ENCODE assay signal across 21 mouse cellular contexts in genomic region chr4:46271066-46271465, GRCm38 (mm10).
A peak's percentile ranks its signal among the peaks of the same experiment; 100 is the strongest.
DNase-seq lines count a peak whose midpoint lies in the region; ATAC-seq and TF ChIP-seq lines count a peak whose summit lies in the region.
"Had no signal": no experiment of that assay in that cellular context is flagged by ENCODE, and none has a peak within 500 bp of the region (broad histone marks: within the 10 kb centered on the region; RNA-seq: fewer than 3 reads in every experiment).

No protein-coding gene starts in this region.

- H3K27ac ChIP-seq in kidney, postnatal 0 days, result no peak overlapping the region
- H3K27ac ChIP-seq in CH12.LX (ENCODE audit: insufficient read depth, low read depth), result no peak overlapping the region
- no peak overlapping the region for H3K27ac ChIP-seq in embryonic facial prominence, embryonic 14.5 days (replicated peaks; ENCODE audit: low read depth, low read length)
- H3K27ac ChIP-seq: hindbrain, embryonic 15.5 days; kidney, embryonic 15.5 days; left cerebral cortex, adult 2 months; neural tube, embryonic 13.5 days had no signal

- no peak overlapping the region for H3K9ac ChIP-seq in kidney, postnatal 0 days (ENCODE audit: low read depth, low read length)
- no peak overlapping the region for H3K9ac ChIP-seq in CH12.LX (ENCODE audit: insufficient read depth, low read depth)
- H3K9ac ChIP-seq in embryonic facial prominence, embryonic 14.5 days (ENCODE audit: low read depth, low read length), result no peak overlapping the region
- H3K9ac ChIP-seq: forebrain, postnatal 0 days; hindbrain, embryonic 15.5 days; kidney, embryonic 15.5 days; neural tube, embryonic 13.5 days had no signal

- TF ChIP-seq POLR2A in CH12.LX (IDR thresholded peaks at IDR 0.05; ENCODE audit: low read depth, low read length), result no peak

- no peak overlapping the region for H3K4me3 ChIP-seq in kidney, postnatal 0 days (replicated peaks; ENCODE audit: low read depth, low read length)
- H3K4me3 ChIP-seq in CH12.LX (replicated peaks in 1 of 3; ENCODE audit: low read depth in 2 of 3, low read length in 2 of 3, poor library complexity in 1 of 3), result no peak overlapping the region
- H3K4me3 ChIP-seq in embryonic facial prominence, embryonic 14.5 days (ENCODE audit: low read depth, low read length), result no peak overlapping the region
- H3K4me3 ChIP-seq: hindbrain, embryonic 15.5 days; kidney, embryonic 15.5 days; left cerebral cortex, adult 2 months; neural tube, embryonic 13.5 days had no signal

- H3K27me3 ChIP-seq in kidney, postnatal 0 days (ENCODE audit: insufficient read depth, low read length), result no peaks in the 10 kb centered on the region
- H3K27me3 ChIP-seq in CH12.LX (replicated peaks), result peaks cover 12% of the 10 kb centered on the region
- H3K27me3 ChIP-seq in embryonic facial prominence, embryonic 14.5 days (replicated peaks; ENCODE audit: control insufficient read depth, insufficient read depth, low read length), result no peaks in the 10 kb centered on the region; the same call in 1 of the 2 replicates
- H3K27me3 ChIP-seq: kidney, embryonic 15.5 days had no signal

- peaks cover 4% of the 10 kb centered on the region; the same call in 1 of the 2 replicates for H3K4me1 ChIP-seq in kidney, postnatal 0 days (replicated peaks; ENCODE audit: insufficient read depth, low read length)
- H3K4me1 ChIP-seq in CH12.LX (ENCODE audit: control insufficient read depth in 1 of 2, insufficient read depth in 2 of 2), result peaks cover 0 to 5% of the 10 kb centered on the region in 2 experiments; a peak in 2 of 4 replicates
- H3K4me1 ChIP-seq in embryonic facial prominence, embryonic 14.5 days (ENCODE audit: control insufficient read depth, insufficient read depth, low read length), result no peaks in the 10 kb centered on the region
- H3K4me1 ChIP-seq: hindbrain, embryonic 15.5 days had no signal

- H3K36me3 ChIP-seq in kidney, postnatal 0 days (ENCODE audit: insufficient read depth, low read length), result no peaks in the 10 kb centered on the region
- no peaks in the 10 kb centered on the region for H3K36me3 ChIP-seq in CH12.LX (replicated peaks in 1 of 2; ENCODE audit: control insufficient read depth in 1 of 2, insufficient read depth in 1 of 2, low read length in 1 of 2)
- H3K36me3 ChIP-seq in embryonic facial prominence, embryonic 14.5 days (ENCODE audit: control insufficient read depth, insufficient read depth, low read length), result no peaks in the 10 kb centered on the region
- H3K36me3 ChIP-seq: hindbrain, embryonic 15.5 days; kidney, embryonic 15.5 days; neural tube, embryonic 13.5 days had no signal

- no peaks in the 10 kb centered on the region for H3K79me2 ChIP-seq in CH12.LX (replicated peaks; ENCODE audit: control insufficient read depth, extremely low read depth, insufficient read depth, poor library complexity, severe bottlenecking)

- ATAC-seq in kidney, postnatal 0 days (replicated peaks; ENCODE audit: low FRiP score, low read depth), result no peak
- no peak for ATAC-seq in embryonic facial prominence, embryonic 14.5 days (ENCODE audit: low read depth)
- ATAC-seq in inflammation-experienced regulatory T-cells, adult 6 months, result no peak
- ATAC-seq: forebrain, postnatal 0 days; intestine, postnatal 0 days; lung, postnatal 0 days had no signal

- dilution Hi-C loops in CH12.LX (cut with MboI; ENCODE audit: extremely low pct_ligation_motif_present, extremely low pct_unique_long_range_greater_than_20kb, low sequenced_read_pairs), result no loop called here

- intact Hi-C loops in left cerebral cortex, postnatal 4 days (cut with DNase I), result no loop called here

- peak; percentile 32 for DNase-seq in kidney, postnatal 0 days (ENCODE audit: low spot score)
- DNase-seq in kidney, adult 11 months, result no peak
- no peak for DNase-seq in CH12.LX (ENCODE audit: extremely low read depth)
- DNase-seq in embryo, embryonic 10 days (ENCODE audit: low spot score), result peak; percentile 56
- peak; percentile 27 for DNase-seq in embryonic facial prominence, embryonic 14.5 days (ENCODE audit: low spot score)
- no peak for DNase-seq in spleen, postnatal 4 days (ENCODE audit: low spot score in 2 of 2)
- DNase-seq in left cerebral cortex, postnatal 4 days, result no peak
- DNase-seq: adrenal gland, postnatal 36 days; cerebellum, adult 9-10 months; forebrain, postnatal 0 days; gastrocnemius, postnatal 36 days; layer of hippocampus, adult 9-11 months; thymus, postnatal 25 days had no signal

- no peak for TF ChIP-seq EP300 in CH12.LX (IDR thresholded peaks at IDR 0.05; ENCODE audit: low read length)

- no peak for TF ChIP-seq CTCF in kidney, postnatal 0 days (IDR thresholded peaks at IDR 0.05; ENCODE audit: low read depth)
- no peak for TF ChIP-seq CTCF in CH12.LX (conservative IDR thresholded peaks at IDR 0.05 in 1 of 2, IDR thresholded peaks at IDR 0.05 in 1 of 2; ENCODE audit: low read depth in 2 of 2, low read length in 2 of 2)

- H3K9me3 ChIP-seq in kidney, postnatal 0 days (replicated peaks; ENCODE audit: low read length), result no peaks in the 10 kb centered on the region
- no peaks in the 10 kb centered on the region for H3K9me3 ChIP-seq in CH12.LX (replicated peaks; ENCODE audit: low read length)
- no peaks in the 10 kb centered on the region for H3K9me3 ChIP-seq in embryonic facial prominence, embryonic 14.5 days (ENCODE audit: control insufficient read depth, low read length)
- H3K9me3 ChIP-seq: hindbrain, embryonic 15.5 days; kidney, embryonic 15.5 days; neural tube, embryonic 13.5 days had no signal

- WGBS in kidney, postnatal 0 days, result 3% methylated on average over 2 of the region's 2 CpGs
- 0% methylated on average over 2 of the region's 2 CpGs for WGBS in embryonic facial prominence, embryonic 14.5 days

- no peak overlapping the region for H3K4me2 ChIP-seq in kidney, postnatal 0 days (ENCODE audit: low read length)
- no peak overlapping the region for H3K4me2 ChIP-seq in CH12.LX (ENCODE audit: insufficient read depth, low read depth, poor library complexity, severe bottlenecking)
- no peak overlapping the region for H3K4me2 ChIP-seq in embryonic facial prominence, embryonic 14.5 days (ENCODE audit: low read depth, low read length)
- H3K4me2 ChIP-seq: hindbrain, embryonic 15.5 days; kidney, embryonic 15.5 days; midbrain, embryonic 11.5 days; neural tube, embryonic 13.5 days had no signal

- TF ChIP-seq RAD21 in CH12.LX (IDR thresholded peaks at IDR 0.05; ENCODE audit: low read depth, low read length), result no peak

- in situ Hi-C loops in CH12.LX (cut with MboI; ENCODE audit: low pct_ligation_motif_present, low pct_unique_long_range_greater_than_20kb, low sequenced_read_pairs), result no loop called here

TF ChIP-seq in CH12.LX, 34 proteins besides CTCF, POLR2A, EP300 and RAD21:
- TF ChIP-seq MXI1 (IDR thresholded peaks at IDR 0.05; ENCODE audit: low read depth, low read length) (peak; percentile 19; the same call in 1 of the 2 replicates), ZNF384 (IDR thresholded peaks at IDR 0.05; ENCODE audit: low read depth, low read length) (no peak)

Comparison
In these comparisons a context has a peak if more than half of its experiments do, and no peak if none do; other contexts are left out.
1. DNase-seq: peak in kidney, postnatal 0 days (single experiment), embryo, embryonic 10 days (single experiment) and embryonic facial prominence, embryonic 14.5 days (single experiment); none in kidney, adult 11 months (single experiment), CH12.LX (single experiment), spleen, postnatal 4 days (0 of 2) and left cerebral cortex, postnatal 4 days (single experiment).